Mouse (Mus musculus): ENCODE results near the gene Cstb. TPM values are rescaled to one million over a fixed set of nuclear protein-coding genes. Genes with fewer than 3 reads are reported as not detected.

Cstb gene
- polyA plus RNA-seq, 1 experiment from 2014 or later, result 122 TPM

DNA sequence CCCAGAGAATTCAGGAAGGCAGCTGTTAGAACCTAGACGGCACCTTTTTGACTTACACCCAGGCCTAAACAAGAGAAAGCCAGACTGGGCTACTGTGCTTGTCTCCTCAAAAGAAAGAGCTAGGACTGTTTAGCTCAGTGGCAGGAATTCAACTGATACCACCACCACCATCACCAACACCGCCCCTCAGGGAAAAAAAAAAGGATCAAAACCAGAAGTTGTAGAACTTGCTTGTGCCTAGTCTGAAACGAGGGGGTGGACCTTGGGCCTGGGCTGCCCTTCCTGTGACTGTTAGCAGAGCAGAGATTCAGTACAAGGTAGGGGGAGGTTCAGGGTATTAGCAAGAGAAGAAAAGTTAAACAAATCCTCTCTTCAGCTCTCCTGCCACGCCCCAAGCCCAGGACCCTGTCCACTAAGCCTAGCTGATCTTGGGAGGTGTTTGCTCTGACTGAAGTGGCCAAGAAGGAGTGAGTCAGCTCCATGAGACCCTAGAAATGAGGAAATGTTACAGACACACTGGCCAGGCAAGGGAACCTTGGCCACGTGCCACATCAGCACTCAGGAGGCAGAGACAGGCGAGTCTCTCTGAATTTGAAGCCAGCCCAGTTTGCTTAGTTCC is 757 bp downstream of the Cstb start:
- H3K4me3 ChIP-seq (ENCODE audit: low read depth, low read length), result peak overlapping the region; percentile 84
- H3K9ac ChIP-seq (ENCODE audit: low read depth, low read length), result peak overlapping the region; percentile 90
- H3K4me1 ChIP-seq (ENCODE audit: control insufficient read depth, insufficient read depth, low read length), result peaks cover 4% of the 10 kb centered on the region
- H3K9me3 ChIP-seq (replicated peaks; ENCODE audit: control insufficient read depth, low read length), result no peaks in the 10 kb centered on the region
- no peak for ATAC-seq (replicated peaks; ENCODE audit: insufficient number of reproducible peaks, low FRiP score, low TSS enrichment)
- 44% methylated on average over 6 of the region's 6 CpGs for WGBS (ENCODE audit: insufficient replicate concordance)
- H3K4me2 ChIP-seq, result peak overlapping the region; percentile 76
- H3K27ac ChIP-seq (ENCODE audit: low read depth, low read length), result peak overlapping the region; percentile 68
- H3K36me3 ChIP-seq (ENCODE audit: control insufficient read depth, insufficient read depth, low read length), result peaks cover 5% of the 10 kb centered on the region; the same call in 1 of the 2 replicates
- no peaks in the 10 kb centered on the region for H3K27me3 ChIP-seq (ENCODE audit: control insufficient read depth, insufficient read depth, low read length)

DNA sequence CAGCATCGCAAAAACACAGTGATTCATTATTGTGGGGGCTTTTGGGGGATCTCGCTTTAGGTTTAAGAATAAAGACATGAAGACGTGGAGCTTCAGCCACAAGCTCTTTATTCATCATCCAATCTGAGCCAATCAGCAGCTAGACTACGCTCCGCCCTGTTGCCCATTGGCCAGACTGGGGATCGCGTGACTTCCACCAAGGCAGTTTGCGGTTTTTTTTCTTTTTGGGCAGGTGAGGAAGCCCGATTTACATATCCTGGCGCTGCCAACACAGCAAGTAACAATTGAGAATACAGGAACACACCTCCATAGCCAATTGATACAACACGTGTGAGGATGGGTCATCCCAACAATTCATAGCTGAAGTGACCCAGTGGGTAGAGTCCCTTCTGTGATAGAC is 2.6 kb downstream of the Cstb start:
- 88% methylated on average over 11 of the region's 11 CpGs for WGBS (ENCODE audit: insufficient replicate concordance)
- H3K4me2 ChIP-seq, result no peak overlapping the region
- no peak for ATAC-seq (replicated peaks; ENCODE audit: insufficient number of reproducible peaks, low FRiP score, low TSS enrichment)
- H3K4me3 ChIP-seq (ENCODE audit: low read depth, low read length), result no peak overlapping the region
- H3K36me3 ChIP-seq (ENCODE audit: control insufficient read depth, insufficient read depth, low read length), result peaks cover 5% of the 10 kb centered on the region; the same call in 1 of the 2 replicates
- H3K27ac ChIP-seq (ENCODE audit: low read depth, low read length), result no peak overlapping the region
- H3K9me3 ChIP-seq (replicated peaks; ENCODE audit: control insufficient read depth, low read length), result no peaks in the 10 kb centered on the region
- H3K4me1 ChIP-seq (ENCODE audit: control insufficient read depth, insufficient read depth, low read length), result peaks cover 4% of the 10 kb centered on the region
- no peaks in the 10 kb centered on the region for H3K27me3 ChIP-seq (ENCODE audit: control insufficient read depth, insufficient read depth, low read length)
- no peak overlapping the region for H3K9ac ChIP-seq (ENCODE audit: low read depth, low read length)

DNA sequence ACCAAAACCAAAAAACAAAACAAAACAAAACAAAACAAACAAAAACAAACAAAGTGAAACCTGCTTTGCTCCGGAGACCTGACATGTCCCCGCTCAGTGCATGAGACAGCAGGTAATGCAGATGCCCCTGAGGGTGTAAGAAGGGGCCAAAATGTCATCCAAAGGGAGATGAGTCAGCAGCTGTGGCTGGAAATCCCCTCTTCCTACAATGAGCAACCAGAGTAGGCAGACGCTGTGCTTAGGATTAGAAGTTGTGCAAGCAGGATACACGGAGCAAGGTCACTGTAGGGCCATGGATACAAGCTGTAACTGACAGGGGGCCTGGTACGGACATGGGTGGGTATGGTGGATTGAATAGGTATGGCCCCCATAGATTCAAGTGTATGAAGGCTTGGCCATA is 3.7 kb downstream of the Cstb start:
- H3K4me1 ChIP-seq (ENCODE audit: control insufficient read depth, insufficient read depth, low read length), result peaks cover 4% of the 10 kb centered on the region
- WGBS (ENCODE audit: insufficient replicate concordance), result 86% methylated on average over 5 of the region's 5 CpGs
- no peak overlapping the region for H3K27ac ChIP-seq (ENCODE audit: low read depth, low read length)
- no peak for ATAC-seq (replicated peaks; ENCODE audit: insufficient number of reproducible peaks, low FRiP score, low TSS enrichment)
- H3K4me2 ChIP-seq, result no peak overlapping the region
- H3K9me3 ChIP-seq (replicated peaks; ENCODE audit: control insufficient read depth, low read length), result no peaks in the 10 kb centered on the region
- no peaks in the 10 kb centered on the region for H3K27me3 ChIP-seq (ENCODE audit: control insufficient read depth, insufficient read depth, low read length)
- peaks cover 5% of the 10 kb centered on the region; the same call in 1 of the 2 replicates for H3K36me3 ChIP-seq (ENCODE audit: control insufficient read depth, insufficient read depth, low read length)
- H3K4me3 ChIP-seq (ENCODE audit: low read depth, low read length), result no peak overlapping the region
- no peak overlapping the region for H3K9ac ChIP-seq (ENCODE audit: low read depth, low read length)

DNA sequence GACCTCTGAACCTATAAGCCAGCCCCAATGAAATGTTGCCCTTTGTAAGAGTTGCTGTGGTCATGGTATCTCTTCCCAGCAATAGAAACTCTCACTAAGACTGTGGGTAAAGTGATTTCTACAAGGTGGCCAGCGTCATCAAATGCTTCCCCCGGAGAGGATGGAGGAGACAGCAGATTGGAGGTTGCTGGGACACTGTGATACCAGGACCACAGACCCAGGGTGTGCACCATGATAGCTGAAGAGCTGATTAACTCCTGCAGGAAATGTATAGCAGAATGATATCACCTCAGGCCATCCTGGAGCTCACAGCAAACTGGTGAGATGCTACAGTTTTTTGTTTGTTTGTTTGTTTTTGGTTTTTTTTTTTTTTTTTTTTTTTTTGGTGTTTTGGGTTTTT is 4.3 kb downstream of the Cstb start:
- Histone ChIP-seq H3K27ac (ENCODE audit: low read depth, low read length) (no peak overlapping the region), H3K27me3 (ENCODE audit: control insufficient read depth, insufficient read depth, low read length) (no peaks in the 10 kb centered on the region), H3K36me3 (ENCODE audit: control insufficient read depth, insufficient read depth, low read length) (peaks cover 5% of the 10 kb centered on the region; the same call in 1 of the 2 replicates), H3K4me2 (no peak overlapping the region), H3K9me3 (replicated peaks; ENCODE audit: control insufficient read depth, low read length) (no peaks in the 10 kb centered on the region), H3K4me3 (ENCODE audit: low read depth, low read length) (no peak overlapping the region), H3K4me1 (ENCODE audit: control insufficient read depth, insufficient read depth, low read length) (peaks cover 4% of the 10 kb centered on the region), H3K9ac (ENCODE audit: low read depth, low read length) (no peak overlapping the region)
- 72% methylated on average over 2 of the region's 2 CpGs for WGBS (ENCODE audit: insufficient replicate concordance)
- ATAC-seq (replicated peaks; ENCODE audit: insufficient number of reproducible peaks, low FRiP score, low TSS enrichment), result no peak

DNA sequence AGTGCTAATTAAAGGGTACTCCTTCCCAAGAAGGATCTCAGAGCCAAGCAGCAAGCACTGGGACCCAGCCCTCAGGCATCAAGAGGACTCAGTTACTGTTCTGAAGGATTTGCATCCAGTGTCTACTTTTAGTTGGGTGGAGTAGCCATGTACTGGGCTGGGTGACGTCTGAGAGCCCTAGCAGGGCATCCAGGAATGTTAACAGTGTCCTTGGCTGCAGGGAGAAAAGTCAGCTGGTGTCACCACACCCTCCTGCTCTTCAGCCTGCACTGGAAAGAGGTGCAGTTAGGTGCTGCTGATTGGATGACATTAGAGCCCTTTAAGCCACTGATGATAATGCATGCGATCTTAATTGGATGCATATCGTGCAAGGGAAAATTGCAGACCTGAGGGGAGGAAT is 7.4 kb downstream of the Cstb start:
- Histone ChIP-seq H3K27me3 (ENCODE audit: control insufficient read depth, insufficient read depth, low read length) (no peaks in the 10 kb centered on the region), H3K9ac (ENCODE audit: low read depth, low read length) (no peak overlapping the region), H3K4me2 (no peak overlapping the region), H3K9me3 (replicated peaks; ENCODE audit: control insufficient read depth, low read length) (no peaks in the 10 kb centered on the region), H3K36me3 (ENCODE audit: control insufficient read depth, insufficient read depth, low read length) (peaks cover 4% of the 10 kb centered on the region; the same call in 1 of the 2 replicates), H3K4me1 (ENCODE audit: control insufficient read depth, insufficient read depth, low read length) (no peaks in the 10 kb centered on the region), H3K27ac (ENCODE audit: low read depth, low read length) (no peak overlapping the region), H3K4me3 (ENCODE audit: low read depth, low read length) (no peak overlapping the region)
- WGBS (ENCODE audit: insufficient replicate concordance), result 69% methylated on average over 3 of the region's 3 CpGs
- ATAC-seq (replicated peaks; ENCODE audit: insufficient number of reproducible peaks, low FRiP score, low TSS enrichment), result no peak

DNA sequence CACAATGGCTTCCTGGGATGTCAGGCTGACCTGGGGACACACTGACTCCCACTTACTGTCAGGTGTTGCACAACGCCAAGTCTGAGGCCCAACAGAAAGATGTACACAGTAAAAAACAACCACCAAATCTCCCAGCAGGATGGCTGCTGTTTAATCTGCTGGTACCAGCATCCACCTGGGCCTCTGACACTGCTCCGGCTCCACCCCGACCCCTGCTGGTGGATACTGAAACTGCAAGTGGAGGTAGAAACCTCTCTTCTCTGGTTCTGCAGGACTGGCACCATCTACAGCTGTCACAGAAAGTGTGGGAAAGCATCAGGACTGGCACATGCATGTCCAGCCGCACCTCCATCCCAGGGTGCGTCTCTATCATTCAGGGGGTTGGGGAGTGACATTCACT is 12.6 kb downstream of the Cstb start:
- H3K36me3 ChIP-seq (ENCODE audit: control insufficient read depth, insufficient read depth, low read length), result no peaks in the 10 kb centered on the region
- H3K9ac ChIP-seq (ENCODE audit: low read depth, low read length), result no peak overlapping the region
- H3K4me2 ChIP-seq, result no peak overlapping the region
- no peak for ATAC-seq (replicated peaks; ENCODE audit: insufficient number of reproducible peaks, low FRiP score, low TSS enrichment)
- no peaks in the 10 kb centered on the region for H3K27me3 ChIP-seq (ENCODE audit: control insufficient read depth, insufficient read depth, low read length)
- H3K4me3 ChIP-seq (ENCODE audit: low read depth, low read length), result no peak overlapping the region
- H3K9me3 ChIP-seq (replicated peaks; ENCODE audit: control insufficient read depth, low read length), result no peaks in the 10 kb centered on the region
- H3K27ac ChIP-seq (ENCODE audit: low read depth, low read length), result no peak overlapping the region
- no peaks in the 10 kb centered on the region for H3K4me1 ChIP-seq (ENCODE audit: control insufficient read depth, insufficient read depth, low read length)
- WGBS (ENCODE audit: insufficient replicate concordance), result 7% methylated on average over 5 of the region's 5 CpGs

DNA sequence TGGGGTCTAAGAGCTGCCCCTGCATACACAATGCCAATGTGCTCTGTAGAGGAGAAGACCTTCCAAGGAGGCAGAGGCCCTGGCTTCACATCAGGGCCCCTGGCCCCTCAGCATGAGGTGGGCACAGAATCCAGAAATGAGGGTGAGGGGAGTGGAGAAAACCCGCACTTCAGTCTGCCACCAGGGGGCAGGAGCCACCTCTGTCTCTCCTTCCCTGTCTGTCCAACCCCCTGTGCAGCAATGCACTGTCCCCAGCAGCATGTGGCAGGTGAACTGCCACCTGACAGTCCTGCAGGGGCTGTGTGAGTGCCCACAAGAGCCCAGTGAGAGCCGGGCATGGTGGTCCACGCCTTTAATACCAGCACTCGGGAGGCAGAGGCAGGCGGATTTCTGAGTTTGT is 14.1 kb downstream of the Cstb start:
- Histone ChIP-seq H3K9me3 (replicated peaks; ENCODE audit: control insufficient read depth, low read length) (no peaks in the 10 kb centered on the region), H3K4me2 (no peak overlapping the region), H3K4me1 (ENCODE audit: control insufficient read depth, insufficient read depth, low read length) (no peaks in the 10 kb centered on the region), H3K4me3 (ENCODE audit: low read depth, low read length) (no peak overlapping the region), H3K36me3 (ENCODE audit: control insufficient read depth, insufficient read depth, low read length) (no peaks in the 10 kb centered on the region; the same call in 1 of the 2 replicates), H3K27me3 (ENCODE audit: control insufficient read depth, insufficient read depth, low read length) (no peaks in the 10 kb centered on the region), H3K27ac (ENCODE audit: low read depth, low read length) (no peak overlapping the region), H3K9ac (ENCODE audit: low read depth, low read length) (no peak overlapping the region)
- 55% methylated on average over 5 of the region's 5 CpGs for WGBS (ENCODE audit: insufficient replicate concordance)
- ATAC-seq (replicated peaks; ENCODE audit: insufficient number of reproducible peaks, low FRiP score, low TSS enrichment), result no peak

DNA sequence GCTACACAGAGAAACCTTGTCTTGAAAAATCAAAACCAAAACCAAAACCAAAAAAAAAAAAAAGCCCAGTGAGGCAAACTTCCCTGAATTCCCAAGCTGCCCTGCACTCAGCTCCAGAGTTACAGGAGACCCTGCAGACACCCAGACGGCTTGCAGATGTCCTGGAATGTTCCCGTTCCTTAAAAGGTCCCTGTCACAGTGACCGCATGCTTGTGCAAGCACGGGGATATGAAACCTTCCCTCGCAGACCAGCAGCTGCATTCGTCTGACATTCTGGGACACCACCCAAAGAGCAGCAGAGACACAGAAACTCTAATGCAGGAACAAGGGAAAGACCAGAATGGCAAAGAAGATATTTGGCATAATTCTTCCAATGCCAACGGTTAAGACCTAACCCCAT is 14.5 kb downstream of the Cstb start:
- Histone ChIP-seq H3K4me2 (no peak overlapping the region), H3K4me1 (ENCODE audit: control insufficient read depth, insufficient read depth, low read length) (no peaks in the 10 kb centered on the region), H3K27ac (ENCODE audit: low read depth, low read length) (no peak overlapping the region), H3K4me3 (ENCODE audit: low read depth, low read length) (no peak overlapping the region), H3K9ac (ENCODE audit: low read depth, low read length) (no peak overlapping the region), H3K36me3 (ENCODE audit: control insufficient read depth, insufficient read depth, low read length) (no peaks in the 10 kb centered on the region; the same call in 1 of the 2 replicates), H3K27me3 (ENCODE audit: control insufficient read depth, insufficient read depth, low read length) (no peaks in the 10 kb centered on the region), H3K9me3 (replicated peaks; ENCODE audit: control insufficient read depth, low read length) (no peaks in the 10 kb centered on the region)
- WGBS (ENCODE audit: insufficient replicate concordance), result 83% methylated on average over 7 of the region's 7 CpGs
- ATAC-seq (replicated peaks; ENCODE audit: insufficient number of reproducible peaks, low FRiP score, low TSS enrichment), result no peak

DNA sequence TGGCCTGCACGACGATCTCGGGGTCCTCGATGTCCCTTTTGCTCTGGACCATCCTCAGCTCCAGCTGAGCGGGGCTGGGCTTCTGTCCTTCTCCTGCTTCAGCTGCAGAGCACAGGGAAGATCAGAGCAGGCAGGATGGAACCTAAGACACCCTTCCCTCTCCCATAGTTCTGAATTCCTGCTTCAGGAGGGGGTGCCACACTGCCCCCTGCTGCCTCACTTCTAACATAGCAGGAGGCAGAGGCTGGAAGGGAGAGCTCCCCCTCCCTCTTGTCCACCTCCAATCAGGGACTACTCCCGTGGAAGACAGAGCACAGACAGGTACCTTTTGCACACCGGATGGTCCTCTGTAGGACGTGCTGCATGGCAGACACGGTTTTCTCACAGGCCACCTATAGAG is 15.3 kb downstream of the Cstb start:
- ATAC-seq (replicated peaks; ENCODE audit: insufficient number of reproducible peaks, low FRiP score, low TSS enrichment), result no peak
- Histone ChIP-seq H3K9me3 (replicated peaks; ENCODE audit: control insufficient read depth, low read length) (no peaks in the 10 kb centered on the region), H3K4me3 (ENCODE audit: low read depth, low read length) (no peak overlapping the region), H3K4me1 (ENCODE audit: control insufficient read depth, insufficient read depth, low read length) (no peaks in the 10 kb centered on the region), H3K9ac (ENCODE audit: low read depth, low read length) (no peak overlapping the region), H3K27ac (ENCODE audit: low read depth, low read length) (no peak overlapping the region), H3K27me3 (ENCODE audit: control insufficient read depth, insufficient read depth, low read length) (no peaks in the 10 kb centered on the region), H3K4me2 (no peak overlapping the region), H3K36me3 (ENCODE audit: control insufficient read depth, insufficient read depth, low read length) (no peaks in the 10 kb centered on the region; the same call in 1 of the 2 replicates)
- 66% methylated on average over 9 of the region's 9 CpGs for WGBS (ENCODE audit: insufficient replicate concordance)
